Mouse (Mus musculus) hindbrain, embryonic 11.5 days (tissue): ENCODE measurements around the gene Tmem117. TPM values are rescaled to one million over a fixed set of nuclear protein-coding genes. Genes with fewer than 3 reads are reported as not detected.
A peak's percentile ranks its signal among the peaks of the same experiment; 100 is the strongest.

Source experiments
- ATAC-seq: fragments of 200-750 bp; cut with Nextera tagmentation; 2 replicates; pipeline ENCODE4 v1.8.0; 2017; ENCODE audit warnings: mild to moderate bottlenecking, moderate TSS enrichment, moderate library complexity; ENCODE audit not compliant: low FRiP score
- DNase-seq: peaks from one replicate; pipeline ENCODE4 v3.0.0-alpha.2; 2015; ENCODE audit warnings: low spot score
- H3K27ac ChIP-seq: fragments of 300-500 bp; sonication (generic); 2 replicates; pipeline ENCODE4 v1.5.1; 2014; ENCODE audit warnings: mild to moderate bottlenecking, low read depth, low read length
- H3K27me3 ChIP-seq: fragments of 300-500 bp; sonication (generic); 2 replicates; pipeline ENCODE4 v1.6.1; 2014; ENCODE audit warnings: mild to moderate bottlenecking, low read length, moderate library complexity, mixed read lengths; ENCODE audit not compliant: control insufficient read depth, insufficient read depth
- H3K36me3 ChIP-seq: fragments of 300-500 bp; sonication (generic); 2 replicates; pipeline ENCODE4 v1.6.1; 2014; ENCODE audit warnings: mild to moderate bottlenecking, low read length, moderate library complexity, mixed read lengths; ENCODE audit not compliant: control insufficient read depth, insufficient read depth
- H3K4me1 ChIP-seq: fragments of 300-500 bp; sonication (generic); replicated peaks from 2 replicates; pipeline ENCODE4 v1.6.1; 2014; ENCODE audit warnings: low read length, mixed read lengths; ENCODE audit not compliant: control insufficient read depth, insufficient read depth
- H3K4me2 ChIP-seq: fragments of 300-500 bp; sonication (generic); replicated peaks from 2 replicates; pipeline ENCODE4 v1.6.1; 2014; ENCODE audit warnings: mild to moderate bottlenecking, low read depth, low read length
- H3K4me3 ChIP-seq: fragments of 300-500 bp; sonication (generic); 2 replicates; pipeline ENCODE4 v1.5.1; 2014; ENCODE audit warnings: low read depth, low read length
- H3K9ac ChIP-seq: fragments of 300-500 bp; sonication (generic); 2 replicates; pipeline ENCODE4 v1.6.1; 2014; ENCODE audit warnings: low read depth, low read length
- H3K9me3 ChIP-seq: fragments of 300-500 bp; sonication (generic); 2 replicates; pipeline ENCODE4 v1.6.1; 2016; ENCODE audit warnings: low read length; ENCODE audit not compliant: control insufficient read depth
- WGBS: fragments of 180-500 bp; shearing (Covaris S2); extraction: QIAGEN DNeasy Blood & Tissue Kit; methylation state at CpG from one replicate; pipeline ENCODE4 v1.1.7; 2014; 5-methylcytosine and 5-hydroxymethylcytosine counted together
- polyA plus RNA-seq: library from polyadenylated mRNA; unstranded; fragments of >200 nt; fragmentation: Nextera tagmentation; extraction: Ambion mirVana; gene quantifications from 2 replicates; pipeline ENCODE4 v1.2.1, GENCODE M21; 2014

Gene Tmem117
- polyA plus RNA-seq, 1 experiment from 2014 or later = 3.3 TPM

GRCm38 (mm10) chr15:94771691-94772090, 142.7 kb downstream of the Tmem117 start:
- no peaks in the 10 kb centered on the region for H3K4me1 ChIP-seq
- no peak overlapping the region for H3K27ac ChIP-seq
- H3K4me2 ChIP-seq = no peak overlapping the region
- H3K4me3 ChIP-seq = no peak overlapping the region
- no peaks in the 10 kb centered on the region for H3K27me3 ChIP-seq
- ATAC-seq (no peak), DNase-seq (no peak)
- no peaks in the 10 kb centered on the region for H3K36me3 ChIP-seq
- 89% methylated on average over 19 of the region's 19 CpGs for WGBS
- H3K9me3 ChIP-seq = no peaks in the 10 kb centered on the region
- no peak overlapping the region for H3K9ac ChIP-seq

GRCm38 (mm10) chr15:94776119-94777069, 147.4 kb downstream of the Tmem117 start:
- ATAC-seq (peak; percentile 80), DNase-seq (peak; percentile 46)
- H3K27me3 ChIP-seq = no peaks in the 10 kb centered on the region
- H3K9me3 ChIP-seq = no peaks in the 10 kb centered on the region
- H3K4me1 ChIP-seq = no peaks in the 10 kb centered on the region
- WGBS = 38% methylated on average over 17 of the region's 17 CpGs
- H3K27ac ChIP-seq = peak overlapping the region; percentile 20; the same call in 1 of the 2 replicates
- no peak overlapping the region for H3K4me3 ChIP-seq
- no peak overlapping the region for H3K9ac ChIP-seq
- no peaks in the 10 kb centered on the region for H3K36me3 ChIP-seq
- H3K4me2 ChIP-seq = no peak overlapping the region

GRCm38 (mm10) chr15:94781556-94781955, 152.5 kb downstream of the Tmem117 start:
- Histone ChIP-seq H3K4me2 (no peak overlapping the region), H3K4me1 (no peaks in the 10 kb centered on the region)
- 90% methylated on average over 1 of the region's 1 CpGs for WGBS

GRCm38 (mm10) chr15:94793455-94793854, 164.4 kb downstream of the Tmem117 start:
- Histone ChIP-seq H3K27ac (no peak overlapping the region), H3K4me3 (no peak overlapping the region), H3K4me1 (no peaks in the 10 kb centered on the region), H3K4me2 (no peak overlapping the region), H3K9ac (no peak overlapping the region), H3K9me3 (no peaks in the 10 kb centered on the region), H3K36me3 (no peaks in the 10 kb centered on the region), H3K27me3 (no peaks in the 10 kb centered on the region)
- ATAC-seq (no peak), DNase-seq (no peak)
- WGBS = 90% methylated on average over 8 of the region's 8 CpGs

More at GRCm38 (mm10) chr15:94781556-94781955, 152.5 kb downstream of the Tmem117 start:
- H3K4me3 ChIP-seq = no peak overlapping the region
- DNase-seq (no peak), ATAC-seq (no peak)
- no peaks in the 10 kb centered on the region for H3K36me3 ChIP-seq
- H3K27ac ChIP-seq = no peak overlapping the region
- H3K9ac ChIP-seq = no peak overlapping the region
- no peaks in the 10 kb centered on the region for H3K9me3 ChIP-seq
- H3K27me3 ChIP-seq = no peaks in the 10 kb centered on the region

- ATAC-seq = no peak
- 74% methylated on average over 4 of the region's 4 CpGs for WGBS
- H3K36me3 ChIP-seq = no peaks in the 10 kb centered on the region
- no peak for DNase-seq
- no peaks in the 10 kb centered on the region for H3K4me1 ChIP-seq
- no peak overlapping the region for H3K9ac ChIP-seq
- no peaks in the 10 kb centered on the region for H3K27me3 ChIP-seq
- no peak overlapping the region for H3K4me3 ChIP-seq
- H3K4me2 ChIP-seq = no peak overlapping the region
- H3K27ac ChIP-seq = no peak overlapping the region
- no peaks in the 10 kb centered on the region for H3K9me3 ChIP-seq
Observed at GRCm38 (mm10) chr15:94795484-94795883, 166.5 kb downstream of the Tmem117 start.

- no peaks in the 10 kb centered on the region for H3K27me3 ChIP-seq
- no peaks in the 10 kb centered on the region for H3K36me3 ChIP-seq
- no peaks in the 10 kb centered on the region for H3K4me1 ChIP-seq
- H3K9ac ChIP-seq = no peak overlapping the region
- no peak overlapping the region for H3K27ac ChIP-seq
- H3K9me3 ChIP-seq = no peaks in the 10 kb centered on the region
- no peak for ATAC-seq
- no peak overlapping the region for H3K4me3 ChIP-seq
- WGBS = 29% methylated on average over 3 of the region's 3 CpGs
- H3K4me2 ChIP-seq = no peak overlapping the region
- no peak for DNase-seq
Observed at GRCm38 (mm10) chr15:94798236-94798635, 169.2 kb downstream of the Tmem117 start.

GRCm38 (mm10) chr15:94801462-94801861, 172.4 kb downstream of the Tmem117 start:
- no peak for DNase-seq
- no peak overlapping the region for H3K27ac ChIP-seq
- no peak overlapping the region for H3K4me2 ChIP-seq
- no peaks in the 10 kb centered on the region for H3K4me1 ChIP-seq
- H3K9ac ChIP-seq = no peak overlapping the region
- H3K9me3 ChIP-seq = no peaks in the 10 kb centered on the region
- no peak for ATAC-seq
- no peak overlapping the region for H3K4me3 ChIP-seq
- no peaks in the 10 kb centered on the region for H3K36me3 ChIP-seq
- no peaks in the 10 kb centered on the region for H3K27me3 ChIP-seq
- 72% methylated on average over 8 of the region's 8 CpGs for WGBS

- H3K9ac ChIP-seq = no peak overlapping the region
- H3K27me3 ChIP-seq = no peaks in the 10 kb centered on the region
- DNase-seq (no peak), ATAC-seq (no peak)
- no peak overlapping the region for H3K27ac ChIP-seq
- H3K4me2 ChIP-seq = no peak overlapping the region
- no peaks in the 10 kb centered on the region for H3K36me3 ChIP-seq
- H3K9me3 ChIP-seq = no peaks in the 10 kb centered on the region
- WGBS = 89% methylated on average over 17 of the region's 17 CpGs
- H3K4me3 ChIP-seq = no peak overlapping the region
- no peaks in the 10 kb centered on the region for H3K4me1 ChIP-seq
Observed at GRCm38 (mm10) chr15:94802820-94803219, 173.8 kb downstream of the Tmem117 start.
